ENCODE assay signal across 26 mouse cellular contexts in genomic region chr6:145067679-145068078, GRCm38 (mm10). TPM values are rescaled to one million over a fixed set of nuclear protein-coding genes. Genes with fewer than 3 reads are reported as not detected.
DNase-seq lines count a peak whose midpoint lies in the region; ATAC-seq lines count a peak whose summit lies in the region.
"Had no signal": no experiment of that assay in that cellular context is flagged by ENCODE, and none has a peak within 500 bp of the region (broad histone marks: within the 10 kb centered on the region; RNA-seq: fewer than 3 reads in every experiment).

No protein-coding gene starts in this region.

- H3K9ac ChIP-seq in kidney, embryonic 14.5 days (ENCODE audit: low read depth, low read length), result no peak overlapping the region
- no peak overlapping the region for H3K9ac ChIP-seq in midbrain, embryonic 11.5 days (ENCODE audit: low read length)
- H3K9ac ChIP-seq: embryonic facial prominence, embryonic 12.5 days; embryonic facial prominence, embryonic 15.5 days; forebrain, postnatal 0 days; hindbrain, embryonic 14.5 days had no signal

- no peak overlapping the region for H3K4me2 ChIP-seq in kidney, embryonic 14.5 days (replicated peaks; ENCODE audit: low read depth, low read length)
- no peak overlapping the region for H3K4me2 ChIP-seq in midbrain, embryonic 11.5 days
- H3K4me2 ChIP-seq: embryonic facial prominence, embryonic 12.5 days; embryonic facial prominence, embryonic 15.5 days; heart, embryonic 11.5 days; hindbrain, embryonic 14.5 days had no signal

- ATAC-seq in kidney, embryonic 14.5 days (ENCODE audit: low FRiP score, low TSS enrichment), result 0 out of 2 replicates have a peak, but pooled peaks have one; percentile 35
- ATAC-seq in midbrain, embryonic 11.5 days (ENCODE audit: low FRiP score), result no peak
- ATAC-seq in megakaryocyte-erythroid progenitor cell, adult 5-6 weeks (replicated peaks; ENCODE audit: low FRiP score, low TSS enrichment, poor library complexity, severe bottlenecking), result 0 out of 2 replicates have a peak, but pooled peaks have one; percentile 22
- ATAC-seq: CD4-positive, CD25-positive, alpha-beta regulatory T cell, adult 4 months; forebrain, embryonic 14.5 days; forebrain, postnatal 0 days; hindbrain, postnatal 0 days; inflammation-experienced regulatory T-cells, adult 6 months had no signal

- 77% methylated on average over 8 of the region's 8 CpGs for WGBS in kidney, embryonic 14.5 days
- WGBS in midbrain, embryonic 11.5 days, result 79% methylated on average over 8 of the region's 8 CpGs
- WGBS in midbrain, embryonic 10.5 days, result 85% methylated on average over 8 of the region's 8 CpGs

- no peaks in the 10 kb centered on the region for H3K36me3 ChIP-seq in kidney, embryonic 14.5 days (ENCODE audit: control insufficient read depth, insufficient read depth, low read length)
- no peaks in the 10 kb centered on the region for H3K36me3 ChIP-seq in midbrain, embryonic 11.5 days (ENCODE audit: control insufficient read depth, insufficient read depth, low read length)
- peaks cover 12% of the 10 kb centered on the region; the same call in 1 of the 2 replicates for H3K36me3 ChIP-seq in midbrain, embryonic 10.5 days
- H3K36me3 ChIP-seq: embryonic facial prominence, embryonic 12.5 days; embryonic facial prominence, embryonic 15.5 days had no signal

- DNase-seq in kidney, postnatal 10 days, result no peak
- DNase-seq in midbrain, embryonic 11.5 days (ENCODE audit: low spot score, missing footprints), result peak; percentile 19
- DNase-seq in midbrain, embryonic 10.5 days (ENCODE audit: low spot score), result no peak
- no peak for DNase-seq in right cerebral cortex, postnatal 36 days (ENCODE audit: low spot score in 2 of 2)
- DNase-seq: adrenal gland, adult 2 months; adrenal gland, postnatal 14 days; cerebellum, adult 11 months; cerebellum, adult 2 months; cerebellum, adult 9-11 months; cerebellum, postnatal 25 days; forebrain, postnatal 0 days; gastrocnemius, adult 2 months; gastrocnemius, postnatal 14 days; heart, adult 18-20 months had no signal

- no peak overlapping the region for H3K4me3 ChIP-seq in kidney, embryonic 14.5 days (ENCODE audit: low read length)
- H3K4me3 ChIP-seq in midbrain, embryonic 11.5 days (ENCODE audit: low read depth, low read length), result no peak overlapping the region
- H3K4me3 ChIP-seq in midbrain, embryonic 10.5 days, result no peak overlapping the region
- H3K4me3 ChIP-seq: embryonic facial prominence, embryonic 12.5 days; embryonic facial prominence, embryonic 15.5 days; gastrocnemius, adult 2 months had no signal

- no peak overlapping the region for H3K27ac ChIP-seq in kidney, embryonic 14.5 days (ENCODE audit: low read depth, low read length)
- no peak overlapping the region for H3K27ac ChIP-seq in midbrain, embryonic 11.5 days (ENCODE audit: low read depth, low read length)
- H3K27ac ChIP-seq in midbrain, embryonic 10.5 days (replicated peaks), result no peak overlapping the region
- H3K27ac ChIP-seq: embryonic facial prominence, embryonic 12.5 days; embryonic facial prominence, embryonic 15.5 days; gastrocnemius, adult 2 months; hindbrain, embryonic 14.5 days; hindbrain, postnatal 0 days had no signal

- no peaks in the 10 kb centered on the region for H3K9me3 ChIP-seq in kidney, embryonic 14.5 days (ENCODE audit: control insufficient read depth, low read length)
- no peaks in the 10 kb centered on the region for H3K9me3 ChIP-seq in midbrain, embryonic 11.5 days (ENCODE audit: control insufficient read depth, low read length)
- no peaks in the 10 kb centered on the region for H3K9me3 ChIP-seq in midbrain, embryonic 10.5 days (replicated peaks)
- H3K9me3 ChIP-seq: embryonic facial prominence, embryonic 12.5 days; embryonic facial prominence, embryonic 15.5 days had no signal

- H3K4me1 ChIP-seq in kidney, embryonic 14.5 days (ENCODE audit: control insufficient read depth, insufficient read depth, low read length), result no peaks in the 10 kb centered on the region
- no peaks in the 10 kb centered on the region for H3K4me1 ChIP-seq in midbrain, embryonic 11.5 days (ENCODE audit: control insufficient read depth, insufficient read depth, low read length)
- peaks cover 25% of the 10 kb centered on the region for H3K4me1 ChIP-seq in midbrain, embryonic 10.5 days
- H3K4me1 ChIP-seq: embryonic facial prominence, embryonic 15.5 days had no signal

- H3K27me3 ChIP-seq in kidney, embryonic 14.5 days (ENCODE audit: control insufficient read depth, insufficient read depth, low read length), result no peaks in the 10 kb centered on the region
- no peaks in the 10 kb centered on the region for H3K27me3 ChIP-seq in midbrain, embryonic 11.5 days (ENCODE audit: control insufficient read depth, insufficient read depth, low read length)
- no peaks in the 10 kb centered on the region for H3K27me3 ChIP-seq in midbrain, embryonic 10.5 days (ENCODE audit: low read depth, poor library complexity, severe bottlenecking)
- H3K27me3 ChIP-seq: embryonic facial prominence, embryonic 12.5 days; embryonic facial prominence, embryonic 15.5 days had no signal

RNA-seq across cellular contexts. Expression of gene Bcat1, which starts 8.3 kb away (rescaled TPM):
- polyA plus RNA-seq in kidney, embryonic 14.5 days (2014; fragmentation: Nextera tagmentation; extraction: Ambion mirVana), result 6.5 and 8.6 TPM in 2 replicates
- 140 and 150 TPM in 2 replicates for polyA plus RNA-seq in midbrain, embryonic 11.5 days (2014; fragmentation: Nextera tagmentation; extraction: Ambion mirVana)
- 139 and 149 TPM in 2 replicates for polyA plus RNA-seq in midbrain, embryonic 10.5 days (2016; fragmentation: Nextera tagmentation; extraction: Ambion mirVana)
- total RNA-seq in megakaryocyte-erythroid progenitor cell, adult 5-6 weeks (2014; fragmentation: Nextera tagmentation), result 2.7 TPM in 1 of 2 replicates, not detected in the other
- total RNA-seq in megakaryocyte-erythroid progenitor cell, adult 5-6 weeks (2017), result 0.47 TPM in 1 of 2 replicates, not detected in the other
- total RNA-seq: MEL had no signal

RNA-seq across cellular contexts. Expression of gene Lrmp, which starts 47.8 kb away (rescaled TPM):
- polyA plus RNA-seq in kidney, embryonic 14.5 days (2014; fragmentation: Nextera tagmentation; extraction: Ambion mirVana), result 1.0 and 1.3 TPM in 2 replicates
- 1.4 and 1.9 TPM in 2 replicates for polyA plus RNA-seq in midbrain, embryonic 11.5 days (2014; fragmentation: Nextera tagmentation; extraction: Ambion mirVana)
- 1.7 and 2.6 TPM in 2 replicates for polyA plus RNA-seq in midbrain, embryonic 10.5 days (2016; fragmentation: Nextera tagmentation; extraction: Ambion mirVana)
- total RNA-seq in megakaryocyte-erythroid progenitor cell, adult 5-6 weeks (2014; fragmentation: Nextera tagmentation), result 45.0 and 67.3 TPM in 2 replicates
- total RNA-seq in megakaryocyte-erythroid progenitor cell, adult 5-6 weeks (2017), result 45.7 and 47.6 TPM in 2 replicates
- polyA plus RNA-seq: C2C12 had no signal

Comparison
In these comparisons a context has a peak if more than half of its experiments do, and no peak if none do; other contexts are left out.
1. RNA of gene Bcat1, which starts 8.3 kb away (polyA plus RNA-seq): 140 to 150 TPM in midbrain, embryonic 11.5 days and 139 to 149 TPM in midbrain, embryonic 10.5 days; 6.5 to 8.6 TPM in kidney, embryonic 14.5 days; every median in the first group is over 10 times any median in the second.